Mouse (Mus musculus): Measurements from ENCODE around the gene Odf3b.

Gene Odf3b

GRCm38 (mm10) chr15:89378831-89379401, at the start of gene Odf3b:
Gene Odf3b (minus strand): TSS chr15:89379282.
- DNase-seq (ENCODE audit: low read depth, low spot score) = peak; percentile 39

GRCm38 (mm10) chr15:89428136-89428790, 49.2 kb upstream of the Odf3b start:
- DNase-seq (ENCODE audit: low read depth, low spot score) = no peak

- DNase-seq (ENCODE audit: low read depth, low spot score) = no peak
These were observed 47.6 kb upstream of the Odf3b start for GRCm38 (mm10) chr15:89426716-89427115.

GRCm38 (mm10) chr15:89425711-89426121, 46.6 kb upstream of the Odf3b start, which contains the start of gene Cpt1b:
Gene Cpt1b (minus strand): TSS chr15:89425863.
- DNase-seq (ENCODE audit: low read depth, low spot score) = no peak

- no peak for DNase-seq (ENCODE audit: low read depth, low spot score)
These were observed 45.5 kb upstream of the Odf3b start for GRCm38 (mm10) chr15:89424621-89425020.

- DNase-seq (ENCODE audit: low read depth, low spot score) = no peak
These were observed 42.9 kb upstream of the Odf3b start for GRCm38 (mm10) chr15:89421938-89422337.

- no peak for DNase-seq (ENCODE audit: low read depth, low spot score)
These were observed 36.2 kb upstream of the Odf3b start for GRCm38 (mm10) chr15:89415282-89415681.

- no peak for DNase-seq (ENCODE audit: low read depth, low spot score)
These were observed 31.0 kb upstream of the Odf3b start, which contains the start of gene Syce3 for GRCm38 (mm10) chr15:89410118-89410517. Gene Syce3 (minus strand): TSS chr15:89410503.

GRCm38 (mm10) chr15:89406691-89407090, 27.6 kb upstream of the Odf3b start:
- DNase-seq (ENCODE audit: low read depth, low spot score) = no peak

- DNase-seq (ENCODE audit: low read depth, low spot score) = no peak
These were observed 25.9 kb upstream of the Odf3b start for GRCm38 (mm10) chr15:89404831-89405623.

GRCm38 (mm10) chr15:89402471-89402870, 23.4 kb upstream of the Odf3b start:
- DNase-seq (ENCODE audit: low read depth, low spot score) = no peak

GRCm38 (mm10) chr15:89399716-89400115, 20.6 kb upstream of the Odf3b start:
- DNase-seq (ENCODE audit: low read depth, low spot score) = no peak

- no peak for DNase-seq (ENCODE audit: low read depth, low spot score)
These were observed 19.1 kb upstream of the Odf3b start for GRCm38 (mm10) chr15:89398146-89398545.

- DNase-seq (ENCODE audit: low read depth, low spot score) = no peak
These were observed 17.8 kb upstream of the Odf3b start for GRCm38 (mm10) chr15:89396883-89397282.

GRCm38 (mm10) chr15:89390081-89390480, 11.0 kb upstream of the Odf3b start:
- no peak for DNase-seq (ENCODE audit: low read depth, low spot score)

GRCm38 (mm10) chr15:89387127-89387526, 8.0 kb upstream of the Odf3b start:
- peak; percentile 50 for DNase-seq (ENCODE audit: low read depth, low spot score)

- no peak for DNase-seq (ENCODE audit: low read depth, low spot score)
These were observed 5.5 kb upstream of the Odf3b start, which contains the start of gene Klhdc7b for GRCm38 (mm10) chr15:89384617-89385016. Gene Klhdc7b (plus strand): TSS chr15:89384917.

- DNase-seq (ENCODE audit: low read depth, low spot score) = no peak
These were observed 347 bp upstream of the Odf3b start for GRCm38 (mm10) chr15:89379429-89379828.

GRCm38 (mm10) chr15:89377938-89378828, 899 bp downstream of the Odf3b start:
- DNase-seq (ENCODE audit: low read depth, low spot score) = no peak

GRCm38 (mm10) chr15:89377362-89377761, 1.7 kb downstream of the Odf3b start:
- DNase-seq (ENCODE audit: low read depth, low spot score) = no peak

- no peak for DNase-seq (ENCODE audit: low read depth, low spot score)
These were observed 2.1 kb downstream of the Odf3b start, which contains the start of gene Tymp for GRCm38 (mm10) chr15:89376957-89377356. Gene Tymp (minus strand): TSS chr15:89377039.

Data from CD4-positive, CD25-positive, alpha-beta regulatory T cell, adult 2 months (primary cell).